Mouse (Mus musculus) ES-Bruce4 (cell line): Measurements from ENCODE around the gene Emc8.

Experiments
- CTCF ChIP-seq: IDR thresholded peaks from one replicate; pipeline ENCODE4 v1.8.1; 2011; ENCODE audit warnings: low read depth, low read length
- EP300 ChIP-seq: IDR thresholded peaks from 2 replicates; pipeline ENCODE4 v1.6.1; 2011; ENCODE audit warnings: low read depth, low read length; ENCODE audit not compliant: insufficient read depth
- POLR2A ChIP-seq: IDR thresholded peaks from one replicate; pipeline ENCODE4 v1.8.1; 2011; ENCODE audit warnings: low read length; ENCODE audit not compliant: insufficient read depth

- no peak for TF ChIP-seq POLR2A
- no peak for TF ChIP-seq CTCF
- TF ChIP-seq EP300 = no peak
These were observed 31.2 kb upstream of the Emc8 start for GRCm38 (mm10) chr8:120699565-120699964.
